Mouse (Mus musculus): ENCODE results near the gene Tex33. TPM values are rescaled to one million over a fixed set of nuclear protein-coding genes. Genes with fewer than 3 reads are reported as not detected.
"Not testable (repeated sequence)": the region's sequence is repeated elsewhere in the genome, so short reads cannot be mapped to it uniquely, and the experiment has no call there.

Tex33 gene
- total RNA-seq, 2 experiments from 2014 or later, result not detected

DNA sequence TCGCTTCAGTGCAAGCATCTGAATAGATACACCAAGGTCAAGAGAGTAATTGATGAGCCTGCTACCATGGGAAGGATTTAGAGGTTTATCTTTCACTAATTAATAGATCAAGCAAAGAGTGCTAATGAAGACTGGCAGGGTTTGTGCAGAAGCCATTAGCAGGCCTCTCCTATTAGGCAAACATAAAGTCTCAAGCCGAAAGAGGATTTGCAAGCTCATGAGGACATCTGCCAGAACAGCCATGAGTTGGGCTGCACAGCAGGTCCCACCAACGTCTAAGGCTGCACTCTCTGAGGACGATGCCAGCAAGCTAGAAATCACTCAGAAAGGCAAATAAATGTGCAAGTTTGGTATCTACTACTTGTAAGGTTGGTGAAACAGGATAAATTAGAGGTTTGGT, 15.0 kb downstream of the Tex33 start:
- no peak for ATAC-seq (replicated peaks; ENCODE audit: low FRiP score, poor library complexity, severe bottlenecking)

DNA sequence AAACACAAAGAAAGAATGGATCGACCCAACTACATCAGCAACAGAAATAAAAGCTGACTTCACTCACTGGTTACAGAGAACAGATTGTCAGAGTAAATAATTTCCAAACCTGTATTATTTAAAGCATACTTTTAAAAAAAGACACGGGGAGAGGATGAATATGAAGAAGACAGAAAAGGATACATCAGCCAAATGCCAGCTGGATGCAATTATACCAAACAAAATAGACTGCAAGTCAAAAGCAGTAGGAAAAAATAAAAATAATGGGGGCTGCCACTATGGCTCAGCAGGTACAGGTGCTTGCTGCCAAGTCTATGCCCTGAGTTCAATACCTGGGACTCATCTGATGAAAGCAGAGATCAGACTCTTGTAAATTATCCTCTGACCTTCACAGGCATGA, 15.5 kb downstream of the Tex33 start:
- no peak for ATAC-seq (replicated peaks; ENCODE audit: low FRiP score, poor library complexity, severe bottlenecking)

DNA sequence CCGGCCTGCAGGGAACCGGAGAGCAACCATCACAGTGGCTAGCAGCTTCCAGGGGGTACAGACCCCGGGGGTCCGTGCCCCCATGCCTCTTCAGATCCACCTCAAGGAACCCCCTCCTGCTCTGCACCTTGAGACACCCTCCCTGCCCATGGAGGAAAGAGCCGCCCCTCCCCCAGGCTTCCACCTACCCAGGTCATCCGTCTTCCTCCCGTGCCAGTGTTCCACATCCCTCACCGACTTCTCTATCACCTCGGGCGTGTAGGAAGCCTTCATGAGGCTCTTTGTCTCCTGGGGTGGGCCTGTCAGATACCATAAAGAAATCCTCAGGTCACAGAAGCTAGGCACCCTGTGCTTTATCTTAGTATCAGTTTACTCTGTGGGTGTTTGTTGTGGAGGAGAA, 17.2 kb downstream of the Tex33 start:
- no peak for ATAC-seq (replicated peaks; ENCODE audit: low FRiP score, poor library complexity, severe bottlenecking)

DNA sequence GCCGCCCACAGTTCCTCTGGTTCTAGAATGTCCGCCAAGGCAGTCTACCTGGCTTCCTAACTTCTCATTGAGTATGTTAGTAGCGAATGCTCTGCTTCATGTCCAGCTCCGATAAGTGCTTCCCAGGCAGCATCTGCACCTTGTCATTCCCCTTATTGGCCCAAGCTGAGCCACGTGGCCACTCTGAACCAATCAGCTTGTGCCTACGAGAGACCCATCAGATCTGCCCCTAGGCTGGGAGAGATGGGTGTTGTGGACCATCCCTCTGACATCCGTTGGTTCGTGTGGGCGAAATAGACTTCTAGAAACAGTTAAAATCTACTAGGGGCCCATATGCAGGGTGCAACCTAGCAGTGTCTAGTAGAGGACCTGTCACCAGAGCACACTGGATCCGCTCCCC, 17.9 kb downstream of the Tex33 start:
- ATAC-seq (replicated peaks; ENCODE audit: low FRiP score, poor library complexity, severe bottlenecking), result no peak

DNA sequence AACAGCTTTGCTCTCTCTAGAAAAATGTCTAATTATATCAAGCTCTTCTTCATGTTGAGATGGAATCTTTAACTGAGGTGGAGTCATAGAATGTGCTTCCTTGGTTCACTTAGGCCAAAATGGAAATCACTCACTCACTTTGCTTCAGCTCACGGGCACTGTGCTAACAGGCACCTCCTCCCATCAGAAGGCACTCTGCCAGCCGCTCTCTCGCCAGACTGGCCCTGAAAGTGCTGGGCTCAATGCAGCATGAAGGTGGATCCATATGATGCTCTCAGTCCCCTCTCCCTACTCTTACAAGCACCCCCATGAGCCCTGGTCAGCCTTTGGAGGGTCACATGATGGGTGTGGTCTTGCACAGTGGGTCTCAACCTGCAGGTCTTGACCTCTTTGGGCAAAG, 21.5 kb downstream of the Tex33 start:
- no peak for ATAC-seq (replicated peaks; ENCODE audit: low FRiP score, poor library complexity, severe bottlenecking)

DNA sequence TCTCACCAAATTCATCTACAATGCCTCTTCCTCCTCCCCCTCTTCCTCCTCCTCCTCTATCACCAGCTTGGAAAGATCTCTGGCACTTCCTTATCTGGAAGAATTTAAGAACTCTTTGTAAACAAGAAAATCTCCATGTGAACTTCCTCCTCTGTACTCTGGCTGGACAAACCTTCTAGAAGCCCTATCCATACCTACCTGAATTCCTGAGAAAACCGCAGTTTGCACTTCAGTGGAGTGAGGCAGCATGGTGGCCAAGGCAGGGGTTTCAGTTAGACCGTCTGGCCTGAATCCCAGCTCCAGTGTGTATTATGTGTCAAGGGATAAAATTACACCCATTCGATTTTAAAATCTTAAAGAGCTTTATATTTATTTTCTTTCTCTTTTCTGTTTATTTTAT, 22.9 kb downstream of the Tex33 start:
- ATAC-seq (replicated peaks; ENCODE audit: low FRiP score, poor library complexity, severe bottlenecking), result no peak

DNA sequence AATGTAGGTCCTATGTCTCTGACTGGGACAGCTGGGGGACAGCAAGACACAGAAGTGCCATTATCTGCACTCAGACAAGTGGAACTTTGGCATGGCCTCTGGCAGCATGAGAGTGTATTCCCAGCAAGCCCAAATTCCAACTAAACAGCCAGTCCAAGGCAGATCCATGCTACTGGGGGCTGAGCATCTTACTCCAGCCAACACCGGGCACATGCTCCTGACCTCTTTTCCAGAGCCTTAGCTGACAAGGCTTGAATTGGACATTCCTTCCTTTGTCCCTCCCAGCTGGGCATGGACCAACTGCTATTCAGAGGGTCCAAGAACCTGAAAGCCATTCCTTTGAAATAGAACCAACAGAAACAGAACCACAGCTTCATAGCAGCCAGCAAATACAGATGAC, 26.1 kb downstream of the Tex33 start:
- ATAC-seq (replicated peaks; ENCODE audit: low FRiP score, poor library complexity, severe bottlenecking), result no peak

DNA sequence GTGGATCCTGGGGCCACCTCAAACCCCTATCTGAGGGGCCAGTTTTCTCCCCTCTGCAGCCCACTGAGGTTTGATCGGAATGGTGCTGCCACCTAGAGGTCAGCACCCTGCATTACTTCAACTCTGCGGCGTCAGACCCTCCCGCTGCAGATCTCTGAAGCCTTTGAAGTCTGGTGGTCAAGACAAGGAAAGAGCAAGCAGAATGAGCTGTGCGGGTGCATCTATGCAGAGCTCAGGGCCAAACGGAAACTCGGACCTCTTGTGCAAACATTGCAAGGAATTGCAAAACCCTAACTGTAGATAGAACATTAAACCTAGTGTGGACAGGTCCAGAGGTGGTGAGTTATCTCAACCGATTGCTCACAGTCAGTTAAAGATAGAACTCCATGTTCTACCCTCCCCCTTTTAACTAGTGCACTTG, 26.8 kb downstream of the Tex33 start:
- peak; percentile 72 for ATAC-seq (replicated peaks; ENCODE audit: low FRiP score, poor library complexity, severe bottlenecking)

DNA sequence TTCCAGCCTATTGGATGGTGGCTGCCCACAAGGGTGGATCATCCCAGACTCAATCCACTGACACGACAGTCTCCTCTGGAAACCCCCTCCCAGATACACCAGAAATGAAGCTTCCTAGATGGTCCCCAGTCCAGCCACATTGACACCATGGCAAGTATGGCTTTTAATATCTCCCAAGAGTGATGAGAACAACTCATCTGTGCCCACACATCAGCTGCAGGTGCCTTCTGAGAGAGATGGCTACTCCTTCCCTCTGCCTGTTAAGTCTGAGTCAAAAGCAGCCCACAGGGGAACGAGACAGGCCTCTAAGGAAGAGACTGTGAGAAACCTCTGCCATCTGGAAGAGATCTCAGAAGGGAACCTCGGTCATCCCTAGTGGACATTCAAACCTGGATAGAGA, 27.9 kb downstream of the Tex33 start:
- ATAC-seq (replicated peaks; ENCODE audit: low FRiP score, poor library complexity, severe bottlenecking), result no peak

DNA sequence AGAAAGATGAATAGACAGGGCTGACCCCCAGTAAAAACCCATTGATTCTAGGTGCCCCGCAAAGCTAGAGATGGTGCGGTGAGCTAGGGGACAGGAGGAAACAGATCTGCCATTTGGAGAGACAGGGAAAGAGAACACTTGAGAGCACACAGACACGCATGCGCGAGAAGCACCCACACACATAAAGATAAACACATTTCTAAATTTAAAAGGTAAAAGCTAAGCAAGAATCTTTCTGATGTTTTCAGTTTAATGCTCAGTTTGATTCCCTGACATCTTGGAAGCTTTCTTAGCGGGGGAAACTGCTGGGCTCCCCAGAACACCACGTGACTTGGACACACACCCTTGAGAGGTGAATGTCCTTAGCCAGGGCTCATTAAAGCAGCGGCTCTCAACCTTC, 28.8 kb downstream of the Tex33 start:
- ATAC-seq (replicated peaks; ENCODE audit: low FRiP score, poor library complexity, severe bottlenecking), result no peak

DNA sequence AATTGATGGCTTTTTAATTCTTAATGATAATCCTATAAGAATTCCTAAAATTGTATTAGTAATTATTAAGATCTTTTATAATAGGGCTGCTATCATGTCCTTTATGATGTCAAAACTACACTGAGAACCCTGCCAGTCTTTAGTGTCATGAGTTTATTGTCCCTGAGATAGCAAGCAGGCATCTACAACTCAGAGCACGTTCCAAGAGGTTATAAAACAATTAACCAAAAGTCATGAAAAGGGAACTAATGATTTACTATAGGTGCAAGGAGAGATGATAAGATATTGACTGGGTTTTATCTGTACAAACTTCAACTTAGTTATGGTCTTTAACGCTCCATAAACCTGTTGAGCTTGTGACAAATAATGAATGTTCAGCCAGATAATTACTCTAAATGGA, 29.8 kb downstream of the Tex33 start:
- ATAC-seq (replicated peaks; ENCODE audit: low FRiP score, poor library complexity, severe bottlenecking), result no peak

DNA sequence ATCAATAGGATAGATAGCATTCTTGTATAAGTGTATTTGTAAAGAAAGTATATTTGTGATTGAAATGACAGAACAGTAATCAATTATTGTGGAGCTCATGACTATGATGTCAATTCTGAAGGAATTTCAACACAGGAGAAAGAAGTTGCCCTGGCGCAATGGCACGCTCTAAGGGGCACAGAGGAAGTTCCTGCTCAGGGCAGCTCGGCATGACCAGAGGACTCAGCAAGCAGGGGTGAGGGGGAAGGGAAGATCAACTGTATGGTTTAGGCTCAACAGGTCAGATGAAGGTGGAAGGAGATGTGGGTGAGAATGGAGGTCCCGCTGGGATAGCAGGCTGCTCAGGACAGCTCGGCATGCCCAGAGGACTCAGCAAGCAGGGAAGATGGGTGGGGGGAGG, 40.2 kb downstream of the Tex33 start:
- no peak for ATAC-seq (replicated peaks; ENCODE audit: low FRiP score, poor library complexity, severe bottlenecking)

DNA sequence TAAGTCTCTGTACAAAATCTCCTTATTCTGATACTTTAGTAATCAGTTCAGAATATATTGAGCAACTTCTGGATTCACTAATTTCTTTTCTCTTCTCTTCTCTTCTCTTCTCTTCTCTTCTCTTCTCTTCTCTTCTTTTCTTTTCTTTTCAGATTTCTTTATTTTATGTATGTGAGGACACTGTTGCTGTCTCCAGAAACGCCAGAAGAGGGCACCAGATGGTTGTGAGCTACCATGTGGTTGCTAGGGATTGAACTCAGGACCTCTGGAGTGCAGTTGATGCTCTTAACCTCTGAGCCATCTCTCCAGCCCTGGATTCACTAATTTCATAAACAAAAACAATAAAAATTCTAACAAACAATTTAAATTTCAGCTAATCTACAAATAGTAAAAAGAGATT, 40.8 kb downstream of the Tex33 start:
- ATAC-seq (replicated peaks; ENCODE audit: low FRiP score, poor library complexity, severe bottlenecking), result no peak

DNA sequence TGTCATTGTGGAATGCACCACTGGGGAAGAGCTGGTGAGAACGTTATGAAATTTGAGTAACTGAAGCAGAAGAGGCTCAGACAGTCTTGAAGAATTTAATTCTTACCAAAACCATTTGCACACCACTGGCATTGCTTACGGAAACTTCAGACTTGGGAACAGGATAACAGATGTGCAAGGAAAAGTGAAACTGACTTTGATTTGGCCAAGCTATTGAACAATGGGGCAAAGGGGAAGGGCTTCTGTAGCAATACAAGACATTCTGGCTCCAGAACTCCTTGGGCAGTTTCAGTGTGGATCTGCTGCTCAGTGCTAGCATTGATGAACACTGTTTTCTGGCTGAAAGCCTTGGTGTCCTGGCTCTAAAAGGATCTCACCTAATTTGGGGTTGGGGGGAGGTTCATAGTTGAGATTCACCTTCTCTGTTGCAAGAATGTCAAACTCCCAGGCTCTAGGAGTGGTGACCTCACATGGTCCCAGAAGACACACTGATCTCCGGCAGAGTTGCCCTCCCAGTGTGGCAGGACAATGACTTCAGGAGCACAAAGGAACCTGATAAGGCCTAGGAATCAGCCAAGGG, 44.0 kb downstream of the Tex33 start:
- ATAC-seq (replicated peaks; ENCODE audit: low FRiP score, poor library complexity, severe bottlenecking), result no peak

DNA sequence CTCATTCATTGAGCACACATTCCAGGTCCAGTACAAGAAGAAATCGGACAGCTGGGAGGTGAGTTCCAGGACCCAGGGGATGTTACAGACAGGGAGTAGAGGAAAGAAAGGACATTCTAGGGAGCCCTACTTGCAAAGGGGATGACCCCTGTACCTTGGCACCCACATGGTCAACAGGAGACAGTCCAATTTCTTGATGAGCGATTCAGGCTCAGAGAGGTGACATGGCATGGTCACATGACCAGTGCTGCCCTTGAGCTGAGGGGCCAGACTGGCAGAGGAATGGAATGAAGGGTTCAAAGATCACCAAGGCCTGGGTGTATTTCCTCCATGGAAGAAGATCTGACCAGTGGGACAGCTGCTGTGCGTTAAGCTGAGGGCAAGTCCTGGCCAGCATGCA, 51.1 kb downstream of the Tex33 start:
- ATAC-seq (replicated peaks; ENCODE audit: low FRiP score, poor library complexity, severe bottlenecking), result no peak

DNA sequence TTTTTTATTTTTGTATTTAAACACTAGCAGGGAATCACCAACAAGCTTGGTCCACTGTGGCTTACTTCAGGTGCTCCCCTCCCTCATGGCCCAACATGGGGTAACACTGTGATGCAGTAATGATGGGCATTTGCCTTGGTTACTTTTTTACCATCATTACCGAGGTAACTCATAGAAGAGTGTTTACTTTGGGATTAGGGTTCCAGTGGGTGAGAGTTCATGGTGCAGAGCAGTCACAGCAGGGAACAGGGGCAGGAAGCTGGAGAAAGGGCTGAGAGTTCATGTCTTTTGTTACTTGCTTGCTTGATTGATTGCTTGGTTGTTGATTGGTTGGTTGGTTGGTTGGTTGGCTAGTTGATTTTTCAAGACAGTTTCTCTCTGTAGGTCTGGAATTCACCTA, 52.0 kb downstream of the Tex33 start:
- no peak for ATAC-seq (replicated peaks; ENCODE audit: low FRiP score, poor library complexity, severe bottlenecking)

DNA sequence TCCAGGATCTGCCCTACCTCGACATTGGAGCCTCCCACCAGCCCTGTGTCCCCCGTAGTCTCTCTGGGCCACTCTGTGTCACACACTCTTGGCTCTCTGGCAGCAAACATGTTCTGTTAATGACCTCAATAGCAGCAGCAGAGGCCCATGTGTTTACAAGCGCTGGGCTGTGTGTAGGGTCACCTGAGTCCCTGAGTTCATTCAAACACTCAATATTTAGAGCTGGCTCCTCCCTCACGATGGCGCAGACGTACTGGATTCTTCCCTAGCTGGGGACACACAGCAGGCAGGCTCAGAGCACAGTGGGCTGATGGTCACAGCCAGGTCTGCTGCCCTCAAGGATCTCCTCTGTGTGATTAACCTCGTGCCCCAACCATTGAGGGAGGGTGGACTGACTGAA, 54.8 kb downstream of the Tex33 start:
- not testable (repeated sequence) for ATAC-seq (replicated peaks; ENCODE audit: low FRiP score, poor library complexity, severe bottlenecking)

DNA sequence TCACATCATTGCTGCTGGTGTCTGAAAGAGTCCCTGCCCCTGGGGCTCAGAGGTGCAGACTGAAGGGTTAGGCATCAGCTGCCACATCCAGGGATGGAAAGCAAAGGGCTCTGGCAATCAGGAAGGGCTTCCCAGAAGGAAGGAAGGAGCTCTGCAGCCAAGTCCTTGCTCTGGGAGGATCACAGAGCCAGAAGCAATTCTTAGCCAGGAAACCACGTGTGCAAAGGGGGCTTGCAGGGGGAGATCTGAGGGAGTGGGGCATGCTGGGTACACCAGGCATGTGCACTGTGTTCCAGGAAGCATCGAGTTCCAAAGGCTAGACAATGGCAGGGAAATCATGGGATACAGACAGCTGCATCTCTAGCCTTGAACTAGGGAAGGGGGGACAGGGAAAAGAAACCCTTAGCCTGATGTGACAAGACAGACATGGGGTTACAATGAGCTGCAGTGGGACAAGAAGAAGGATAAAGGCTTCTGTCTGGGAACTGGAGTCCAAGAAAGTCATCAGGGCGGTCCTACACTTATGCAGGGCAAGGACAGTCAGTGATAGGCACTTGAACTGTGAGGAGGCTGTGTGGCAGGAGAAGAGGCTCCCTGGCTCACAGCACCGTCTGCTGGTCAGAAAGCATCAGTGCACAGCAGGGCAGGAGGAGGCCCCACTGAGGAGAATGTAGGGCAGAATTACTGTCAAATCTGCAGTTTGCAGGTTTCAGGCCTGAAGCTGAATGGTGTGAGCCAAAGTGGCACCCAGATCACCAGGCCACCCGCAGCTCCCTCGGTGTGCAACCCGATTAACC, 55.9 kb downstream of the Tex33 start:
- ATAC-seq (replicated peaks; ENCODE audit: low FRiP score, poor library complexity, severe bottlenecking), result 0 out of 2 replicates have a peak, but pooled peaks have one; percentile 28

DNA sequence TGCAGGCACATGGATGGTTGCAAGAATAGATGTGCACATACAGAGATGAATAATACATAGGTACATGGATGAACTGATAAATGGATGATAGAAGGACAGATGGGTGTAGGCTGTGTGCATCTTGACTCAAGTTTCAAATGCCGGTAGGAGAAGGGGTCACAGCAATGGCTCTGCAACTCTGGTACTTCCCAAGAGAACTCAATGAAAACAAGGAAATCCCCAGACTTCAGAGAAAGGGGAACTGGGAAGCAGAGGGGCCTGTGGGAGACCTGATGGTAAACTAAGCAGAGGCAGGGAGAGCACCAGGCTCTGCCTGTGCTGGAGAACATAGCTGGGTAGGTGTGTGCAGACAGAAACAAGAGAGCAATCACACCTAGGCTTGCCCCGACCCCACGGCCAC, 61.3 kb downstream of the Tex33 start:
- ATAC-seq (replicated peaks; ENCODE audit: low FRiP score, poor library complexity, severe bottlenecking), result no peak

DNA sequence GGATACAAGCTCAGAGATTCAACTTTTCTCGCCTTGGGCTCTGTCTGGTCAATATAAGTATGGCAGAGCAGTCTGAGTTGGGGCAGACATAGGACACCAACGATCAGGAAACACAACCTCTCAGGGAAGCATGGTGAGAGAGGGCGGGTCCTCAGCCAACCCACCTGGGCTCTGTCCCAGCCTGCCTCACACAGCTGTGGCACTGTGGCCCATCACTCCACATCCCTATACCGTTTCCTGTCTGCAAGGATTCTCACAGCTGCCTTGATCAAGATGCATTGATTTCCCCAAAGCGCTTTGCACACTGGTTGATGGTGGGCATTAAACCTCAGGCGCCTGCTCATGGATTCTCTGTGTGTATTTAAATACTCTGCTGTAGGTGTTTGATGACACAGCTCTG, 62.7 kb downstream of the Tex33 start:
- no peak for ATAC-seq (replicated peaks; ENCODE audit: low FRiP score, poor library complexity, severe bottlenecking)

DNA sequence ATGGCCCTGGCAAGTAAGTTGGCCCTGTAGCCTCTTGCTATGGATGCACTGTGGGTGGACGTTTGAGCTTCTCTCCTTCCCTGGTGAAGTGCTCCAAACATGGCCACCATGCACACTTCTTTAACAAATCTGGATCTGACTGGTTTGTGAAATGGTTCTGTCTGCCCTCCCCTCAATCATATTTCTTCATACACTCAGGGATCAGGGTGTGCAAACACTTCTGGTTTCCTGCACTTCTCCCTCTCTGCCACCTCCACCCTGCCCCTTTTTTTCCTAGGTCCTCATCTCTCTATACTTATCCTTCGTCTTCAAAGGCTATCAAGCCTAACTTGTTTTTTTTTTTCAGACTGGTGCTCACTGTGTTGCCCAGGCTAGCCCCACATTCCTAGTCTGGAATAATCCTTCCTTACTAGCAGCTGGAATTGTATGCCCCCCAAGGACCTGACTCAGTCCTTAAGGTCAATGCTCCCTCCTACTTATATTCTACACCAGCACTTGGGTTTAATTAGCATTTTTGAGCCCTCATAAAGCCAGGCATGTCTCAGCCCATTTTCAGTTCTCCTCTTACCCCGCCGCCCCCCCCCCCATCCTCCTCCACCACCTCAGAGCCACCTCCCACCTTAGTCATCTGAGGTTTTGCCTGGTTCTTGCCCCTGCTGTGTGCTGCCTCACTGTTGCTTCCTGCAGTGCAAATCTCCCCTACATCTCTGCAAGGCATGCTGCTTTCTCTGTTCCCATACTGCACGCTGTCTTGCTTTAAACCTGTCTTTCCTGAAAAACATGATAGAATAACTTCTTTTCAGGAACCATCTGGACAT, 64.0 kb downstream of the Tex33 start:
- no peak for ATAC-seq (replicated peaks; ENCODE audit: low FRiP score, poor library complexity, severe bottlenecking)

All from erythroblast, adult 5-6 weeks (primary cell).